Mouse (Mus musculus) midbrain, embryonic 14.5 days (tissue): Measurements from ENCODE around the gene Washc4. TPM values are rescaled to one million over a fixed set of nuclear protein-coding genes. Genes with fewer than 3 reads are reported as not detected.
"Not testable (repeated sequence)": the region's sequence is repeated elsewhere in the genome, so short reads cannot be mapped to it uniquely, and the experiment has no call there.

Experiments used
- ATAC-seq: fragments of 200-750 bp; cut with Nextera tagmentation; 2 replicates; pipeline ENCODE4 v1.8.0; 2017; ENCODE audit warnings: moderate number of reproducible peaks, moderate library complexity; ENCODE audit not compliant: low FRiP score, low TSS enrichment
- DNase-seq: peaks from one replicate; pipeline ENCODE4 v3.0.0-alpha.2; 2015
- H3K27ac ChIP-seq: fragments of 300-500 bp; sonication (generic); replicated peaks from 2 replicates; pipeline ENCODE4 v1.5.1; 2014; ENCODE audit warnings: mild to moderate bottlenecking, low read depth, low read length, moderate library complexity
- H3K27me3 ChIP-seq: fragments of 300-500 bp; sonication (generic); 2 replicates; pipeline ENCODE4 v1.6.1; 2014; ENCODE audit warnings: low read length, control low read depth, mixed read lengths; ENCODE audit not compliant: control insufficient read depth, insufficient read depth
- H3K36me3 ChIP-seq: fragments of 300-500 bp; sonication (generic); 2 replicates; pipeline ENCODE4 v1.6.1; 2014; ENCODE audit warnings: low read length, control low read depth; ENCODE audit not compliant: control insufficient read depth, insufficient read depth
- H3K4me1 ChIP-seq: fragments of 300-500 bp; sonication (generic); 2 replicates; pipeline ENCODE4 v1.6.1; 2014; ENCODE audit warnings: mild to moderate bottlenecking, antibody characterized with exemption, low read length, control low read depth; ENCODE audit not compliant: control insufficient read depth, insufficient read depth
- H3K4me2 ChIP-seq: fragments of 300-500 bp; sonication (generic); 2 replicates; pipeline ENCODE4 v1.6.1; 2014; ENCODE audit warnings: mild to moderate bottlenecking, low read length, moderate library complexity
- H3K4me3 ChIP-seq: fragments of 300-500 bp; sonication (generic); replicated peaks from 2 replicates; pipeline ENCODE4 v1.5.1; 2014; ENCODE audit warnings: low read depth, low read length
- H3K9ac ChIP-seq: fragments of 300-500 bp; sonication (generic); replicated peaks from 2 replicates; pipeline ENCODE4 v1.6.1; 2014; ENCODE audit warnings: mild to moderate bottlenecking, low read length, moderate library complexity
- H3K9me3 ChIP-seq: fragments of 300-500 bp; sonication (generic); 2 replicates; pipeline ENCODE4 v1.6.1; 2016; ENCODE audit warnings: low read length, control low read depth, mixed read lengths; ENCODE audit not compliant: control insufficient read depth
- WGBS: fragments of 180-500 bp; shearing (Covaris S2); extraction: QIAGEN DNeasy Blood & Tissue Kit; methylation state at CpG from one replicate; pipeline ENCODE4 v1.1.7; 2014; 5-methylcytosine and 5-hydroxymethylcytosine counted together
- polyA plus RNA-seq: library from polyadenylated mRNA; unstranded; fragments of >200 nt; fragmentation: Nextera tagmentation; extraction: Ambion mirVana; gene quantifications from 2 replicates; pipeline ENCODE4 v1.2.1, GENCODE M21; 2014

The Washc4 gene
- polyA plus RNA-seq, result 20.7 and 35.0 TPM in 2 replicates

- H3K4me1 ChIP-seq, result peaks cover 13% of the 10 kb centered on the region
- no peaks in the 10 kb centered on the region for H3K27me3 ChIP-seq
- peak within 1 kb of the TSS; percentile 86 for H3K9ac ChIP-seq
- ATAC-seq (peak; percentile 99), DNase-seq (peak; percentile 97)
- H3K4me3 ChIP-seq, result peak within 1 kb of the TSS; percentile 97
- no peaks in the 10 kb centered on the region for H3K9me3 ChIP-seq
- peak within 1 kb of the TSS; percentile 91 for H3K27ac ChIP-seq
- peak within 1 kb of the TSS; percentile 70 for H3K4me2 ChIP-seq
- peaks cover 6% of the 10 kb centered on the region for H3K36me3 ChIP-seq
- WGBS, result 2% methylated on average over 49 of the region's 49 CpGs
These were observed at the start of gene Washc4 for GRCm38 (mm10) chr10:83543439-83544102. TSS of gene Washc4 (plus strand) at chr10:83543752.

- WGBS, result 88% methylated on average over 13 of the region's 13 CpGs
- no peaks in the 10 kb centered on the region for H3K9me3 ChIP-seq
- H3K27ac ChIP-seq, result no peak overlapping the region
- H3K4me2 ChIP-seq, result no peak overlapping the region
- H3K4me1 ChIP-seq, result no peaks in the 10 kb centered on the region
- DNase-seq (no peak), ATAC-seq (no peak)
- H3K4me3 ChIP-seq, result no peak overlapping the region
- peaks cover 49% of the 10 kb centered on the region for H3K36me3 ChIP-seq
- H3K9ac ChIP-seq, result no peak overlapping the region
- H3K27me3 ChIP-seq, result no peaks in the 10 kb centered on the region
These were observed 46.2 kb upstream of the Washc4 start for GRCm38 (mm10) chr10:83497321-83497720.

GRCm38 (mm10) chr10:83508962-83509660, 34.4 kb upstream of the Washc4 start:
- no peaks in the 10 kb centered on the region for H3K9me3 ChIP-seq
- H3K27me3 ChIP-seq, result no peaks in the 10 kb centered on the region
- no peak overlapping the region for H3K4me3 ChIP-seq
- no peak overlapping the region for H3K9ac ChIP-seq
- 73% methylated on average over 8 of the region's 8 CpGs for WGBS
- peak; percentile 44 for DNase-seq
- ATAC-seq, result no peak
- H3K27ac ChIP-seq, result no peak overlapping the region
- no peak overlapping the region for H3K4me2 ChIP-seq
- peaks cover 75% of the 10 kb centered on the region for H3K36me3 ChIP-seq
- no peaks in the 10 kb centered on the region for H3K4me1 ChIP-seq

- Histone ChIP-seq H3K36me3 (peaks cover 76% of the 10 kb centered on the region), H3K4me2 (no peak overlapping the region), H3K4me3 (no peak overlapping the region), H3K27ac (no peak overlapping the region), H3K4me1 (no peaks in the 10 kb centered on the region), H3K9ac (no peak overlapping the region), H3K27me3 (no peaks in the 10 kb centered on the region), H3K9me3 (no peaks in the 10 kb centered on the region)
- DNase-seq (no peak), ATAC-seq (no peak)
- WGBS, result 85% methylated on average over 5 of the region's 5 CpGs
These were observed 32.2 kb upstream of the Washc4 start for GRCm38 (mm10) chr10:83511304-83511703.

DNA sequence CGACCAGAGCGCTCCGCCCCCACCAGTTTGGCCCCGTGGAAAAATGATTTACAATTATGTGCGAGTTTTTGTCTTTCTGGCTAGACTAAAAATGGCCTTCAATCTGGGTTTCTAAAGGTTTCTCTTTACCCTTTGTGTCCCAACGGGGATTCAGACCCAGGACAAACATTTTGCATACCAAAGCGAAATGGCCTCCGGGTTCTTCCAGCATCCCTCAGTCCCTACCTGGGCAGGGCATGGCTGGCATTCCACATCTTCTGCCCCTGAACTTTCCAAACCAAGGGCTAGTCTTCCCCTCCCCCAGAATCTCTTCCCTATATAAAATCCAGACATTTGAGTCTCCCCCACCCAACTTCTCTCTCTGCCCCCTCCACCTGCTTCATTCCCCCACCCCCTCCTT, 29.8 kb upstream of the Washc4 start:
- Histone ChIP-seq H3K27ac (no peak overlapping the region), H3K4me1 (no peaks in the 10 kb centered on the region), H3K9ac (no peak overlapping the region), H3K4me3 (no peak overlapping the region), H3K36me3 (peaks cover 72% of the 10 kb centered on the region), H3K27me3 (no peaks in the 10 kb centered on the region), H3K9me3 (no peaks in the 10 kb centered on the region), H3K4me2 (no peak overlapping the region)
- 89% methylated on average over 8 of the region's 8 CpGs for WGBS
- DNase-seq (no peak), ATAC-seq (no peak)

DNA sequence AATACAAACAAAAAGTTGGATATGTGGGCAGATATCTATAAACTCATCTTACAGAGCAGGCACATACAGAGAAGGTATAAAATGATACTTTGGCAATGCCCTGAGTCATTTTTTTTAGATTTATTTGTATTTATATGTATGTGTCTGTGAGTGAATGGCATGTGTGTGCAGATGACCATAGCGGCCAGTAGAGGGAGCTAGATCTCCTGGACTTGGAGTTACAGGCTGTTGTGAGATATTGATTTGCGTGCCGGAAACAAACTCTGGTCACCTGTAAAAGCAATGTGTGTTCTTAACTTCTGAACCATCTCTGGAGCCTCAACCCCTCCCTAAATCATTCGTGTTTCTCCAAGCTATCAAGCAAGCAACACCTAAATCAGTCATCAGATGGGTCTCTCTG, 22.6 kb upstream of the Washc4 start:
- 85% methylated on average over 4 of the region's 4 CpGs for WGBS
- DNase-seq, result no peak
- Histone ChIP-seq H3K27ac (no peak overlapping the region), H3K36me3 (peaks cover 59% of the 10 kb centered on the region), H3K4me2 (no peak overlapping the region), H3K9ac (no peak overlapping the region), H3K4me1 (no peaks in the 10 kb centered on the region), H3K9me3 (no peaks in the 10 kb centered on the region), H3K27me3 (no peaks in the 10 kb centered on the region), H3K4me3 (no peak overlapping the region)
- no peak for ATAC-seq

DNA sequence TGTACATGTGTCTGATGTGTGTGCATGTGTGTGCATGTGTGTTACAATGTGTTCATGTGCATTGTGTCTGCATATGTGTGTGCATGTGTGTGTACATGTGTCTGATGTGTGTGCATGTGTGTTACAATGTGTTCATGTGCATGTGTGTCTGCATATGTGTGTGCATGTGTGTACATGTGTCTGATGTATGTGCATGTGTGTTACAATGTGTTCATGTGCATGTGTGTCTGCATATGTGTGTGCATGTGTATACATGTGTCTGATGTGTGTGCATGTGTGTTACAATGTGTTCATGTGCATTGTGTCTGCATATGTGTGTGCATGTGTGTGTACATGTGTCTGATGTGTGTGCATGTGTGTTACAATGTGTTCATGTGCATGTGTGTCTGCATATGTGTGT, 19.3 kb upstream of the Washc4 start:
- H3K9me3 ChIP-seq, H3K9ac ChIP-seq, H3K4me1 ChIP-seq, H3K4me3 ChIP-seq, H3K4me2 ChIP-seq, H3K27ac ChIP-seq, ATAC-seq, DNase-seq, H3K27me3 ChIP-seq: not testable (repeated sequence)
- H3K36me3 ChIP-seq, result peaks cover 47% of the 10 kb centered on the region

DNA sequence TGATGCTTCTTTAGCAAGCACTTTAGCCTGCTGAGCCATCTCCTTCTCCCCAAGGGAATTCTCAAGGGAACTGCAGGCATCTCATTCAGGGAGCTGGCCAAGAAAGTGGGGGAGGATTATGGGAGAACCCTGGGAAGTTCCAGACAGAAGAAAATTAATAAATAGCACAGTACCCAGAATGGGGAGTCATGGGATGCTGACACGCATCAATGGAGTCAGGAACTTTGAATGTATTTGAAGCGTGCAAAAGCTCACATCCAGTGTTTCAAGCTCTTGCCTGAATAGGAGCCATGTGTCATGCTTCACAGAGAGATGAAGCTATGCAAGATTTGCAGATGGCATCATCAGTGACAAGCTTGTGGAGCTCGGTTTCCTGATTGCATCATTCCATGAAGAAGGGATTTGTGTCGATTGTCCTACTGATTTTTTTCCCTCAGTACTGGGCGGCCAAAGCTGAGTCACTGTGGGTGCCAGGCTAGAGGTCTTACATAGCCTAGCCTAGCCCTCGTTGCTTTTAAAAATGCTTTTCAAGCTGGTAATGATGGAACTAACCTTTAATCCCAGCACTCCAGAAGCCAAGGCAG, 13.1 kb upstream of the Washc4 start:
- no peak overlapping the region for H3K4me3 ChIP-seq
- ATAC-seq, result no peak
- H3K36me3 ChIP-seq, result peaks cover 17% of the 10 kb centered on the region
- WGBS, result 86% methylated on average over 6 of the region's 6 CpGs
- no peaks in the 10 kb centered on the region; the same call in 1 of the 2 replicates for H3K27me3 ChIP-seq
- DNase-seq, result no peak
- no peaks in the 10 kb centered on the region for H3K9me3 ChIP-seq
- no peak overlapping the region for H3K4me2 ChIP-seq
- H3K27ac ChIP-seq, result no peak overlapping the region
- H3K9ac ChIP-seq, result no peak overlapping the region
- peaks cover 8% of the 10 kb centered on the region for H3K4me1 ChIP-seq
